Mouse (Mus musculus) left cerebral cortex, adult 8-10 months (tissue): ENCODE measurements around the gene Gm8926. TPM values are rescaled to one million over a fixed set of nuclear protein-coding genes. Genes with fewer than 3 reads are reported as not detected.
"Not testable (repeated sequence)": the region's sequence is repeated elsewhere in the genome, so short reads cannot be mapped to it uniquely, and the experiment has no call there.

Experiments
- DNase-seq, 2 experiments: peaks; one replicate each; pipeline ENCODE4 v3.0.0; 2022; ENCODE audit warnings: low spot score in 2 of 2
- total RNA-seq, 4 experiments: library from RNA; stranded (reverse); gene quantifications; 2 replicates each; pipeline ENCODE4 v1.2.4; 2022

The Gm8926 gene
- not detected for total RNA-seq

- not testable (repeated sequence) for DNase-seq
Measured at GRCm38 (mm10) chr5:11770248-11770647, at the start of gene Gm8926. Gene Gm8926 (plus strand): TSS chr5:11770548.

Other genes with a start within 250 kb of the Gm8926 start
- not detected for gene Gm6460, start 175.6 kb upstream of the Gm8926 start, total RNA-seq
- gene Gm8922, start 88.6 kb upstream of the Gm8926 start, total RNA-seq = not detected
- gene Gm6465, start 75.0 kb downstream of the Gm8926 start, total RNA-seq = not detected
- gene 4933402N22Rik, start 147.5 kb downstream of the Gm8926 start, total RNA-seq = not detected